Mouse (Mus musculus): ENCODE data around the gene Trim6. TPM values are rescaled to one million over a fixed set of nuclear protein-coding genes. Genes with fewer than 3 reads are reported as not detected.

Gene Trim6
- 3.6 and 4.2 TPM in 2 replicates for polyA plus RNA-seq (2014; fragmentation: Nextera tagmentation; extraction: Ambion mirVana)

DNA sequence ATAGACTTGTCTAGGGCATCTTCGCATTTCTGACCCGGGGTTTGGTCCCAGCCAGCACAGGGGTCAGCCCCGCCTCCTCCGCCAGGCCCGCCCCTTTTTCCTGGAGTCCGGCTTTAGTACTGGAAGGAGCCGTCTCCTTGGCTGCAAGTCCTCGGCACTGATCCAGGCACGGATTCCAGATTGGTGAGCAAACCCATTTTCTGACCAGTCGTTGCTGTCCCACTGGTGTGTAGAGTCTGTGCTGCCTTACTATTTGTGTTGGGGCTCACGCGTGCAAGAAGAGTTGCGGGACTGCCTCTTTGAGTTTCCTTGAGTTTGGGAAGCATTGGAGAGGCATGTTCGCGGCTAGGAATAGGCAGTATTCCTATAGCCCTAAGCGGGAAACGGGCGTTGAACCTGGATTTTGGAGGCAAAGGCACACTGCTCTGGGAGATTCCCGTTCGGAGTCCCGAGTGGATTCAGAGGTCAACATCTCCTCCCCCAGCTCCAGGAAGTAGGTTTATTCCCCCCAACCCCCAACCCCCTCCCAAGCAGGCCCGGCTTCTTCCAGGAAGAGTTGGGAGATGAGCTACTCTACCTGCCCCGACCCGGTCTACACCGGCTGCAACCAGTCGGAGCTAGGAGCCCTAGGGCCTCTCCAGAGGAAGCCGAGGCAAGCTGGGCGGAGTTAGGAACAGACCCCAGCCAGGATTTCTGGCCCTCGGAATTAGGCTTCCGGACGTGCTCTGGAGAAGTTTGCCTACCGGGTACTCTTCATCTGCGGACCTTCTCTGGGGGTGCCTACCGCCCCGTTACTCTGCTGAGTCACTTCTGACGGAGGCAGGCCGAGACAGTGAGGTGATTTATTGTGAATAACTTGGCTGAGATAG, at the start of gene Trim6:
TSS of gene Trim6 (plus strand) at position 93 of the 869 bp plus-strand sequence.
- ATAC-seq (replicated peaks; ENCODE audit: low FRiP score) (peak; percentile 78), DNase-seq (ENCODE audit: low spot score) (peak; percentile 65)
- H3K4me3 ChIP-seq (ENCODE audit: low read depth, low read length) = peak within 1 kb of the TSS; percentile 50
- H3K36me3 ChIP-seq (ENCODE audit: control insufficient read depth, insufficient read depth, low read length) = no peaks in the 10 kb centered on the region
- no peaks in the 10 kb centered on the region; the same call in 1 of the 2 replicates for H3K4me1 ChIP-seq (replicated peaks; ENCODE audit: control insufficient read depth, insufficient read depth, low read length)
- no peaks in the 10 kb centered on the region for H3K9me3 ChIP-seq (ENCODE audit: control insufficient read depth, low read length)
- no peak within 1 kb of the TSS for H3K27ac ChIP-seq (ENCODE audit: low read depth, low read length)
- WGBS = 3% methylated on average over 37 of the region's 37 CpGs
- H3K9ac ChIP-seq (ENCODE audit: low read depth, low read length) = peak within 1 kb of the TSS; percentile 58
- H3K4me2 ChIP-seq = peak within 1 kb of the TSS; percentile 82
- no peaks in the 10 kb centered on the region for H3K27me3 ChIP-seq (replicated peaks; ENCODE audit: control insufficient read depth, insufficient read depth, low read length)

DNA sequence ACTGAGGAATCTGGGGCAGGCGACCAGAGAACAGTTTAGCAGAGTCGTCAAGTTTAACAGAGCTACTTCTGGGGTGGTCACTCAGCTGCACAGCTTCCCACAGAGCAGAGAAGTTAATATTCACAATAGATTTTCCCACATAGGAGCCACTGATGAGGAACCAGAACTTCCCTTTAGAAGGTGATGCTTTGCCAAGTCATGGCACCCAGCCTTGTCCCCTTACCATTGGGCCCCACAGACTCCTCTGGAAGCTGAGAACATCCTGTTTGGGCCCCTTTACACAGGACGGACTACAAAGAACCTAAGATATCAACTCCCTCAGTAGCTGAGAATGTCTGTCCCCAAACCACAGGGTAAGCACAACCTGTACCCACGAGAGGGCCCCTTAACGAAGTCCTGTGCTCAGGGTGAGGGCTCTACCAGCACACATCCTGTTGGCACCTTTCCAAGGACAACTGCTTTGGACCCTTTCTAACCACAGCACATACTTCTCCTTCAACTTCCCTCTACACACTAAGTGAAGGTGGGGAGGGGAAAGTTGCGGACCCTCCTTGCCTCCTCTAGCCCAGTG, 48.9 kb upstream of the Trim6 start:
- H3K4me1 ChIP-seq (replicated peaks; ENCODE audit: control insufficient read depth, insufficient read depth, low read length) = no peaks in the 10 kb centered on the region
- H3K9ac ChIP-seq (ENCODE audit: low read depth, low read length) = no peak overlapping the region
- H3K9me3 ChIP-seq (ENCODE audit: control insufficient read depth, low read length) = no peaks in the 10 kb centered on the region
- 53% methylated on average over 6 of the region's 6 CpGs for WGBS
- H3K27ac ChIP-seq (ENCODE audit: low read depth, low read length) = no peak overlapping the region
- no peaks in the 10 kb centered on the region for H3K27me3 ChIP-seq (replicated peaks; ENCODE audit: control insufficient read depth, insufficient read depth, low read length)
- DNase-seq (ENCODE audit: low spot score) (no peak), ATAC-seq (replicated peaks; ENCODE audit: low FRiP score) (no peak)
- H3K36me3 ChIP-seq (ENCODE audit: control insufficient read depth, insufficient read depth, low read length) = no peaks in the 10 kb centered on the region
- no peak overlapping the region for H3K4me3 ChIP-seq (ENCODE audit: low read depth, low read length)
- no peak overlapping the region for H3K4me2 ChIP-seq

DNA sequence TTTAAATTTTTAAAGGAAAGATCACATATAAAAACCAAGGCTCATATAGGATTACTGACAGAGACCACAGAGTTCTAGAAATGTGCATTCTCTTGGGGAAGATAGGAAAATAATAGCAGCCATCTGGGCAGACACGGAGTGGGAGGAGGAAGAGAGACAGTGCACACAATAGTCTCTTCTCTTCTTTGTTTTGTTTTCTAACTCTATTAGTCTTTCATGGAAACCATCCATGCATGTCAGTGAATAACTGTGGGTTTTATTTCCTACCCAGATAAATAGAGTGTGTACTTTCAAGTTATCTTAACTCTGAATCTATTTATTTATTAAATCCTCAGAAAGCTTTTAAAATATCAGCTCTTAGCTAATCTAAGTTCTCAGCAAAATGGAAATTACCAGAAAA, 43.5 kb upstream of the Trim6 start:
- DNase-seq (ENCODE audit: low spot score) = no peak
- ATAC-seq (replicated peaks; ENCODE audit: low FRiP score) = no peak
- Histone ChIP-seq H3K4me1 (replicated peaks; ENCODE audit: control insufficient read depth, insufficient read depth, low read length) (no peaks in the 10 kb centered on the region), H3K9me3 (ENCODE audit: control insufficient read depth, low read length) (no peaks in the 10 kb centered on the region), H3K4me2 (no peak overlapping the region), H3K4me3 (ENCODE audit: low read depth, low read length) (no peak overlapping the region), H3K36me3 (ENCODE audit: control insufficient read depth, insufficient read depth, low read length) (no peaks in the 10 kb centered on the region), H3K27me3 (replicated peaks; ENCODE audit: control insufficient read depth, insufficient read depth, low read length) (no peaks in the 10 kb centered on the region), H3K27ac (ENCODE audit: low read depth, low read length) (no peak overlapping the region), H3K9ac (ENCODE audit: low read depth, low read length) (no peak overlapping the region)
- 75% methylated on average over 1 of the region's 1 CpGs for WGBS

DNA sequence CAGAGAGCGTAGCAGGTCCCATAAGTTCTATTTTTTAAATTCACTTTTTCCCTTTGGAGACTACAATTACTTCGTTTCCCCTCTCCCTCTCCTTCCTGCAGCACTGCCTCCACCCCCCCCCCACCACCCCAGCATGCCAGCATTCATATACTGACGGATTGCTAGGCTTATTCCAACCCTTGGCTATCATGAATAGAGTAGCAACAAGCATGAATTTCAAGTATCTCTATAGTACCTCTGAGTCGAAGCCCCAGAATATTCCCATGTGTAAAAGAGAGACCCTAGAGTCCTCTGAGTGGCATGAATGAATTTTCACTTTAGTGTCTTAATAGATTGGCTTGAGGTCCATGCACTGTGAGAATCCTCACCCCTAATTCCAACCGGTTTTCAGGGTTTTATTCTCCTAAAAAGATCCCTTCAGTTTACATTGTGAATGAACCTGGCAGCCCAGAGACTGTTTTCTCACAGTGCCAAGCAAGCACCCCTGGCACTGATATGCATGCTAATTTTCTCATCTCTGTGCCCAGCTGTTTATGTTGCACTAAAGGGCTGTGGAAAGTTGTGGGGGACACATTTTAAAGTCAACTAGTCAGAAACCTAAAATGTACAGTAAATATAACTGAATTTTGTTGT, 40.1 kb upstream of the Trim6 start:
- no peak overlapping the region for H3K9ac ChIP-seq (ENCODE audit: low read depth, low read length)
- no peaks in the 10 kb centered on the region for H3K36me3 ChIP-seq (ENCODE audit: control insufficient read depth, insufficient read depth, low read length)
- H3K4me1 ChIP-seq (replicated peaks; ENCODE audit: control insufficient read depth, insufficient read depth, low read length) = no peaks in the 10 kb centered on the region
- H3K27ac ChIP-seq (ENCODE audit: low read depth, low read length) = no peak overlapping the region
- H3K9me3 ChIP-seq (ENCODE audit: control insufficient read depth, low read length) = no peaks in the 10 kb centered on the region
- H3K27me3 ChIP-seq (replicated peaks; ENCODE audit: control insufficient read depth, insufficient read depth, low read length) = no peaks in the 10 kb centered on the region
- no peak overlapping the region for H3K4me3 ChIP-seq (ENCODE audit: low read depth, low read length)
- DNase-seq (ENCODE audit: low spot score) (no peak), ATAC-seq (replicated peaks; ENCODE audit: low FRiP score) (no peak)
- H3K4me2 ChIP-seq = no peak overlapping the region
- WGBS = 74% methylated on average over 5 of the region's 5 CpGs

DNA sequence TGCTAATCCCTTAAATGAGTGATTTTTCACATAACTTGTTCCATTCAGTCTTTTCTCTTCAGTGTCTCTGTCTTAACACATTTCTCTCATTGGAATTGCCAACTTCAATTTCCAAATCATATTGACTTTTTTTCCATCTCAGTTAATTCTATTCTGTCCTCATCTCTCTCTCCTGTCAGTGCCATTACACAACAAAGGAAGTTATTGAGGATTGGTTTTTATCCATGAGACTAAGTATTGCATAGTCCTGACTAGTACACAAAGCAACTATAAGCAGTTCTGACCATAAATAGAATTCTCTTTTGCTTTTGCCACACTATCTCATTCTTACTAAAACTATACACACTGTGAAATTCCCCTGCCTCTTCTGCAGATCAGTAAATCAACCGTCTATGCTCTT, 39.5 kb upstream of the Trim6 start:
- no peak for ATAC-seq (replicated peaks; ENCODE audit: low FRiP score)
- DNase-seq (ENCODE audit: low spot score) = no peak
- H3K9me3 ChIP-seq (ENCODE audit: control insufficient read depth, low read length) = no peaks in the 10 kb centered on the region
- no peak overlapping the region for H3K4me2 ChIP-seq
- WGBS = 88% methylated on average over 1 of the region's 1 CpGs
- no peaks in the 10 kb centered on the region for H3K27me3 ChIP-seq (replicated peaks; ENCODE audit: control insufficient read depth, insufficient read depth, low read length)
- H3K27ac ChIP-seq (ENCODE audit: low read depth, low read length) = no peak overlapping the region
- no peaks in the 10 kb centered on the region for H3K36me3 ChIP-seq (ENCODE audit: control insufficient read depth, insufficient read depth, low read length)
- H3K4me3 ChIP-seq (ENCODE audit: low read depth, low read length) = no peak overlapping the region
- H3K9ac ChIP-seq (ENCODE audit: low read depth, low read length) = no peak overlapping the region
- no peaks in the 10 kb centered on the region for H3K4me1 ChIP-seq (replicated peaks; ENCODE audit: control insufficient read depth, insufficient read depth, low read length)

DNA sequence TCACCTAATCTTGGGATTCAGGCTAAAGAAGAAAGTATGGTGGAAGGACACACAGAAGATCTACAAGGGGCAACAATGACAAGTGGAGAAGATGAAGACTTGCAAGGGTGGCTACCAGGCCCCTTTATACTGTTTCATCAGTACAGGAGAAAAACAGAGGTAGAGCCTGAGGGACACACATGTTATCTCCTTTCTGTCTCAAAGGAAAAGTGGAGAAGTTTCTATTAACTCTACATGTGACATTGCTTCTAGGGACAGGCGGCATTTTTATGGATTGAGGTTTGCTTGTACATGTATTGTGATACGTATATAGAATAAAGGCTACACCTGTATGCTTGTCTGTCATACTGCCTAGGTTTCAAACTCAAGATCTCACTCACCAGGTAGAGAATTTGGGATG, 35.3 kb upstream of the Trim6 start, which contains the start of gene Olfr648:
TSS of gene Olfr648 (minus strand) at position 101 of the 400 bp plus-strand sequence.
- ATAC-seq (replicated peaks; ENCODE audit: low FRiP score) (no peak), DNase-seq (ENCODE audit: low spot score) (no peak)
- H3K27me3 ChIP-seq (replicated peaks; ENCODE audit: control insufficient read depth, insufficient read depth, low read length) = no peaks in the 10 kb centered on the region

DNA sequence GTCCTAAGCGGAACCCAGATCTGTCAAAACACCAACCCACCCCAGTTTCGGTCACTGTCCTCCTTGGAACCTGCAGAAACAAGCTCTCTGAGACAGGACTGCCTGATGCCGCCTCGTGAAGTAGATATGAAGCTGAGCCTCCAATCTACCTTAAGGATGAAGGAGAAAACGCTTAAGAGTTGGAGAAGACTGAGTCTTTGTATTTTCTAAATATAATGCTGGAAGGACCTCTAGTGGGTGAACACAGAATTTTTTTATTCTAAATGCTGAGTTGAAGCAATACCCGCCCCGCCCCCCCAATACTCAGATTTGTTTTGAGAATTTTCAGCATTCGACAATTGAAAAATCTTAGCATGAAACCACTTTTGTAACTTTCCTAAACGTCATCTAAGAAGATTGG, 27.3 kb upstream of the Trim6 start:
- DNase-seq (ENCODE audit: low spot score) (no peak), ATAC-seq (replicated peaks; ENCODE audit: low FRiP score) (no peak)
- H3K27ac ChIP-seq (ENCODE audit: low read depth, low read length) = no peak overlapping the region
- 54% methylated on average over 9 of the region's 9 CpGs for WGBS
- no peak overlapping the region for H3K4me3 ChIP-seq (ENCODE audit: low read depth, low read length)
- H3K36me3 ChIP-seq (ENCODE audit: control insufficient read depth, insufficient read depth, low read length) = no peaks in the 10 kb centered on the region
- H3K9ac ChIP-seq (ENCODE audit: low read depth, low read length) = no peak overlapping the region
- no peaks in the 10 kb centered on the region for H3K27me3 ChIP-seq (replicated peaks; ENCODE audit: control insufficient read depth, insufficient read depth, low read length)
- no peaks in the 10 kb centered on the region for H3K4me1 ChIP-seq (replicated peaks; ENCODE audit: control insufficient read depth, insufficient read depth, low read length)
- no peaks in the 10 kb centered on the region for H3K9me3 ChIP-seq (ENCODE audit: control insufficient read depth, low read length)
- no peak overlapping the region for H3K4me2 ChIP-seq

More for the DNA sequence above, 35.3 kb upstream of the Trim6 start, which contains the start of gene Olfr648:
- no peaks in the 10 kb centered on the region for H3K36me3 ChIP-seq (ENCODE audit: control insufficient read depth, insufficient read depth, low read length)
- no peak within 1 kb of the TSS for H3K4me3 ChIP-seq (ENCODE audit: low read depth, low read length)
- no peak within 1 kb of the TSS for H3K9ac ChIP-seq (ENCODE audit: low read depth, low read length)
- WGBS = 88% methylated on average over 2 of the region's 2 CpGs
- no peaks in the 10 kb centered on the region for H3K4me1 ChIP-seq (replicated peaks; ENCODE audit: control insufficient read depth, insufficient read depth, low read length)
- H3K4me2 ChIP-seq = no peak within 1 kb of the TSS
- no peak within 1 kb of the TSS for H3K27ac ChIP-seq (ENCODE audit: low read depth, low read length)
- H3K9me3 ChIP-seq (ENCODE audit: control insufficient read depth, low read length) = no peaks in the 10 kb centered on the region

DNA sequence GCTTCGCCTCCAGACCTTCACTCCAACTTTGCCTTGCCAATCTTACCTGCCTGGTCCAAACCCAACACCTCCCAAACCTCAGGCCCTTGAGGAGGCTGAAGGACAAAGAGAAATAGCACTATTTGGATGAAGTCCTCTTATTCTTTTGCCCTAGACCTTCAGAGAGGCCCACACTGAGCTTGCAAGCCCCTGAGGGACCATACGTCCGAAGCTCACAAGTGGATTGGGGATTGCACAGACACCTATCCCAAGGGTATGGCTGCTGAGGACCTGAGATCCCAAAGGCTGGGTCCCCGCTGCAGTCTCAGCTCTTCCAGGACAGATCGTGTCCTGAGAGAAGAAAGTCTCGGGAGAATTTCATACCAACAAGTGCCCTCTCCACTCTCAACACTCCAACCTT, 22.7 kb upstream of the Trim6 start, which contains the start of gene Olfr649:
TSS of gene Olfr649 (minus strand) at position 101 of the 400 bp plus-strand sequence.
- Histone ChIP-seq H3K4me2 (no peak within 1 kb of the TSS), H3K9ac (ENCODE audit: low read depth, low read length) (no peak within 1 kb of the TSS), H3K4me3 (ENCODE audit: low read depth, low read length) (no peak within 1 kb of the TSS), H3K27me3 (replicated peaks; ENCODE audit: control insufficient read depth, insufficient read depth, low read length) (no peaks in the 10 kb centered on the region), H3K4me1 (replicated peaks; ENCODE audit: control insufficient read depth, insufficient read depth, low read length) (no peaks in the 10 kb centered on the region), H3K27ac (ENCODE audit: low read depth, low read length) (no peak within 1 kb of the TSS), H3K9me3 (ENCODE audit: control insufficient read depth, low read length) (no peaks in the 10 kb centered on the region), H3K36me3 (ENCODE audit: control insufficient read depth, insufficient read depth, low read length) (no peaks in the 10 kb centered on the region)
- DNase-seq (ENCODE audit: low spot score) (no peak), ATAC-seq (replicated peaks; ENCODE audit: low FRiP score) (no peak)
- 79% methylated on average over 6 of the region's 6 CpGs for WGBS
